Mouse (Mus musculus) E14TG2a.4 (cell line): ENCODE results near the gene Oas3.

Experiments used
- CTCF ChIP-seq: conservative IDR thresholded peaks from 2 replicates; pipeline ENCODE4 v1.5.1; 2014; ENCODE audit warnings: low read length
- NANOG ChIP-seq: IDR thresholded peaks from 2 replicates; pipeline ENCODE4 v1.6.1; 2014; ENCODE audit warnings: borderline replicate concordance, low read length, mixed read lengths
- POU5F1 ChIP-seq: IDR thresholded peaks from 2 replicates; pipeline ENCODE4 v1.6.1; 2014; ENCODE audit warnings: low read length, borderline replicate concordance

- TF ChIP-seq CTCF (no peak), POU5F1 (no peak), NANOG (no peak)
These were observed 24.7 kb downstream of the Oas3 start for GRCm38 (mm10) chr5:120752786-120753185.
